Mouse (Mus musculus) MEL (cell line): ENCODE results near the gene Lmo2. TPM values are rescaled to one million over a fixed set of nuclear protein-coding genes. Genes with fewer than 3 reads are reported as not detected.

Source experiments
- DNase-seq: peaks from one replicate; pipeline ENCODE4 v3.0.0; 2011; ENCODE audit warnings: low read depth, low spot score
- H3K27ac ChIP-seq: 2 replicates; pipeline ENCODE4 v1.5.1; 2012; ENCODE audit warnings: low read depth, mild to moderate bottlenecking, control low read depth, low read length, moderate library complexity; ENCODE audit not compliant: control insufficient read depth
- H3K27me3 ChIP-seq, 2 experiments: fragments of 150-350 bp in 1 of 2; sonication (generic) in 1 of 2; 2 replicates each; pipeline ENCODE4 v1.6.1; 2012; ENCODE audit warnings: low read length in 2 of 2, mild to moderate bottlenecking in 2 of 2, improper control_type of control experiment in 1 of 2, moderate library complexity in 1 of 2; ENCODE audit not compliant: insufficient read depth in 2 of 2, control insufficient read depth in 1 of 2
- H3K36me3 ChIP-seq, 2 experiments: 2 replicates each; pipeline ENCODE4 v1.6.1; 2012 to 2014; ENCODE audit warnings: low read length in 2 of 2, improper control_type of control experiment in 1 of 2, inconsistent platforms in 1 of 2, mild to moderate bottlenecking in 1 of 2; ENCODE audit not compliant: insufficient read depth in 2 of 2, control insufficient read depth in 1 of 2
- H3K4me1 ChIP-seq, 2 experiments: fragments of 150-350 bp in 1 of 2; sonication (generic) in 1 of 2; 2 replicates each; pipeline ENCODE4 v1.6.1; 2012; ENCODE audit warnings: low read length in 2 of 2, improper control_type of control experiment in 1 of 2, mild to moderate bottlenecking in 1 of 2; ENCODE audit not compliant: insufficient read depth in 2 of 2, control insufficient read depth in 1 of 2
- H3K4me3 ChIP-seq, 2 experiments: fragments of 150-350 bp in 1 of 2; sonication (generic) in 1 of 2; 2 replicates each; pipeline ENCODE4 v1.5.1; 2012; ENCODE audit warnings: low read depth in 2 of 2, low read length in 2 of 2, mild to moderate bottlenecking in 2 of 2, moderate library complexity in 2 of 2, control low read depth in 1 of 2, improper control_type of control experiment in 1 of 2; ENCODE audit not compliant: control insufficient read depth in 1 of 2, insufficient read depth in 1 of 2
- H3K79me2 ChIP-seq: 2 replicates; pipeline ENCODE4 v1.6.1; 2012; ENCODE audit warnings: mild to moderate bottlenecking, low read length, moderate library complexity; ENCODE audit not compliant: control insufficient read depth, poor library complexity, insufficient read depth
- H3K9ac ChIP-seq: 2 replicates; pipeline ENCODE4 v1.6.1; 2012; ENCODE audit warnings: low read depth, mild to moderate bottlenecking, control low read depth, low read length, moderate library complexity; ENCODE audit not compliant: control insufficient read depth, poor library complexity, severe bottlenecking
- H3K9me3 ChIP-seq: fragments of 150-350 bp; sonication (generic); replicated peaks from 2 replicates; pipeline ENCODE4 v1.6.1; 2012; ENCODE audit warnings: mild to moderate bottlenecking, low read length, improper control_type of control experiment, moderate library complexity; ENCODE audit not compliant: insufficient read depth
- CHD1 ChIP-seq: IDR thresholded peaks from 2 replicates; pipeline ENCODE4 v1.6.1; 2012; ENCODE audit warnings: low read depth, mild to moderate bottlenecking, inconsistent platforms, low read length, improper control_type of control experiment
- EP300 ChIP-seq, 2 experiments: IDR thresholded peaks; 2 replicates each; pipeline ENCODE4 v1.6.1; 2011; ENCODE audit warnings: improper control_type of control experiment in 2 of 2, low read length in 2 of 2, low read depth in 1 of 2, mild to moderate bottlenecking in 1 of 2
- ETS1 ChIP-seq: IDR thresholded peaks from 2 replicates; pipeline ENCODE4 v1.6.1; 2012; ENCODE audit warnings: low read depth, mild to moderate bottlenecking, inconsistent platforms, low read length, improper control_type of control experiment, moderate library complexity
- GABPA ChIP-seq: IDR thresholded peaks from 2 replicates; pipeline ENCODE4 v1.6.1; 2012; ENCODE audit warnings: low read depth, mild to moderate bottlenecking, inconsistent platforms, low read length, improper control_type of control experiment, moderate library complexity
- GATA1 ChIP-seq: IDR thresholded peaks from 2 replicates; pipeline ENCODE4 v1.6.1; 2011; ENCODE audit warnings: low read depth, low read length, improper control_type of control experiment
- JUND ChIP-seq: IDR thresholded peaks from 2 replicates; pipeline ENCODE4 v1.6.1; 2011; ENCODE audit warnings: low read depth, mild to moderate bottlenecking, improper control_type of control experiment, low read length
- MAFK ChIP-seq: IDR thresholded peaks from 2 replicates; pipeline ENCODE4 v1.6.1; 2011; ENCODE audit warnings: low read depth, mild to moderate bottlenecking, low read length, improper control_type of control experiment, borderline replicate concordance
- MAX ChIP-seq: IDR thresholded peaks from 2 replicates; pipeline ENCODE4 v1.6.1; 2011; ENCODE audit warnings: low read length, improper control_type of control experiment
- MAZ ChIP-seq: IDR thresholded peaks from 2 replicates; pipeline ENCODE4 v1.6.1; 2012; ENCODE audit warnings: low read depth, mild to moderate bottlenecking, inconsistent platforms, low read length, improper control_type of control experiment
- MEF2A ChIP-seq: IDR thresholded peaks from 2 replicates; pipeline ENCODE4 v1.6.1; 2014; ENCODE audit warnings: low read depth, mild to moderate bottlenecking, inconsistent platforms, low read length, improper control_type of control experiment; ENCODE audit not compliant: poor library complexity, insufficient replicate concordance, severe bottlenecking; ENCODE audit errors: extremely low read depth
- NELFE ChIP-seq: IDR thresholded peaks from 2 replicates; pipeline ENCODE4 v1.6.1; 2011; ENCODE audit warnings: low read depth, low read length, improper control_type of control experiment
- NRF1 ChIP-seq: IDR thresholded peaks from 2 replicates; pipeline ENCODE4 v1.6.1; 2014; ENCODE audit warnings: low read depth, mild to moderate bottlenecking, inconsistent platforms, low read length, improper control_type of control experiment, moderate library complexity; ENCODE audit not compliant: poor library complexity, insufficient read depth, severe bottlenecking
- RCOR1 ChIP-seq: IDR thresholded peaks from 2 replicates; pipeline ENCODE4 v1.6.1; 2012; ENCODE audit warnings: low read depth, mild to moderate bottlenecking, inconsistent platforms, low read length, improper control_type of control experiment
- SIN3A ChIP-seq: IDR thresholded peaks from 2 replicates; pipeline ENCODE4 v1.6.1; 2012; ENCODE audit warnings: low read length, improper control_type of control experiment, inconsistent platforms
- SMC3 ChIP-seq: IDR thresholded peaks from 2 replicates; pipeline ENCODE4 v1.6.1; 2011; ENCODE audit warnings: low read depth, low read length, improper control_type of control experiment
- TAL1 ChIP-seq: IDR thresholded peaks from 2 replicates; pipeline ENCODE4 v1.6.1; 2012; ENCODE audit warnings: mild to moderate bottlenecking, inconsistent platforms, low read length, moderate library complexity, mixed read lengths
- TCF12 ChIP-seq: IDR thresholded peaks from 2 replicates; pipeline ENCODE4 v1.6.1; 2014; ENCODE audit warnings: low read depth, mild to moderate bottlenecking, inconsistent platforms, low read length, improper control_type of control experiment, moderate library complexity
- USF2 ChIP-seq, 2 experiments: IDR thresholded peaks; 2 replicates each; pipeline ENCODE4 v1.6.1; 2011 to 2012; ENCODE audit warnings: improper control_type of control experiment in 2 of 2, low read length in 2 of 2, borderline replicate concordance in 1 of 2, inconsistent platforms in 1 of 2, low read depth in 1 of 2, mild to moderate bottlenecking in 1 of 2; ENCODE audit not compliant: insufficient read depth in 1 of 2
- ZC3H11A ChIP-seq: IDR thresholded peaks from 2 replicates; pipeline ENCODE4 v1.6.1; 2012; ENCODE audit warnings: low read depth, mild to moderate bottlenecking, inconsistent platforms, low read length, improper control_type of control experiment
- ZMIZ1 ChIP-seq: IDR thresholded peaks from 2 replicates; pipeline ENCODE4 v1.6.1; 2012; ENCODE audit warnings: low read depth, mild to moderate bottlenecking, inconsistent platforms, low read length, improper control_type of control experiment, moderate library complexity
- ZNF384 ChIP-seq: IDR thresholded peaks from 2 replicates; pipeline ENCODE4 v1.6.1; 2012; ENCODE audit warnings: low read depth, mild to moderate bottlenecking, inconsistent platforms, low read length, improper control_type of control experiment
- polyA plus RNA-seq, 2 experiments: library from polyadenylated mRNA; stranded (reverse) in 1 of 2; unstranded in 1 of 2; fragments of >175 nt in 1 of 2; fragments of >200 nt in 1 of 2; gene quantifications; 2 replicates each; pipeline versions ENCODE4 v1.2.1 to v1.2.4; 2012; ENCODE audit warnings: low replicate concordance in 2 of 2, low read depth in 1 of 2; ENCODE audit not compliant: insufficient read length in 2 of 2, insufficient read depth in 1 of 2, missing spikeins in 1 of 2
- total RNA-seq: library from RNA; depleted of rRNA; stranded (reverse); fragments of 300-350 nt; gene quantifications from 2 replicates; pipeline ENCODE4 v1.2.3, GENCODE M21; 2012

The Lmo2 gene
- total and polyA plus RNA-seq, 3 experiments = 96.2 to 278 (median 184) TPM

- H3K27me3 ChIP-seq = no peaks in the 10 kb centered on the region
- TF ChIP-seq ETS1 (no peak), ZNF384 (peak; percentile 47; the same call in 1 of the 2 replicates), GATA1 (0 out of 2 replicates have a peak, but pooled peaks have one; percentile 30), RCOR1 (no peak), SIN3A (peak; percentile 43), MEF2A (no peak), CHD1 (0 out of 2 replicates have a peak, but pooled peaks have one; percentile 6), MAZ (0 out of 2 replicates have a peak, but pooled peaks have one; percentile 54)
- TF ChIP-seq, all 39 proteins: peak for 5
- peak overlapping the region; percentile 49 to 59 for H3K4me3 ChIP-seq
- peaks cover 0 to 72% of the 10 kb centered on the region in 2 experiments; a peak in 2 of 4 replicates for H3K36me3 ChIP-seq
- H3K9me3 ChIP-seq = no peaks in the 10 kb centered on the region
- H3K27ac ChIP-seq = peak overlapping the region; percentile 93
- peak; percentile 63 for DNase-seq
- peaks cover 29 to 61% of the 10 kb centered on the region in 2 experiments for H3K4me1 ChIP-seq
- H3K9ac ChIP-seq = peak overlapping the region; percentile 73
- H3K79me2 ChIP-seq = peaks cover 56% of the 10 kb centered on the region
These were observed 848 bp downstream of the Lmo2 start for GRCm38 (mm10) chr2:103958634-103959033.

- Histone ChIP-seq H3K27ac (peak overlapping the region; percentile 93), H3K4me1 (peaks cover 29 to 61% of the 10 kb centered on the region in 2 experiments), H3K9ac (peak overlapping the region; percentile 73)
These were observed 1.3 kb downstream of the Lmo2 start for GRCm38 (mm10) chr2:103959066-103959465.

GRCm38 (mm10) chr2:103959574-103959973 is 1.8 kb downstream of the Lmo2 start:
- TF ChIP-seq ZNF384 (no peak), MEF2A (no peak), MAZ (no peak), NRF1 (no peak), CHD1 (no peak), NELFE (no peak; the same call in 1 of the 2 replicates), EP300 (IDR thresholded peaks at IDR 0.05; ENCODE audit: low read depth in 1 of 2, low read length in 2 of 2) (no peak), MAFK (no peak)
- Histone ChIP-seq H3K4me3 (peak overlapping the region; percentile 48 to 49; a peak in 3 of 4 replicates), H3K27ac (peak overlapping the region; percentile 93), H3K79me2 (peaks cover 61% of the 10 kb centered on the region), H3K9ac (peak overlapping the region; percentile 73), H3K27me3 (no peaks in the 10 kb centered on the region), H3K9me3 (no peaks in the 10 kb centered on the region), H3K4me1 (peaks cover 29 to 65% of the 10 kb centered on the region in 2 experiments), H3K36me3 (peaks cover 0 to 74% of the 10 kb centered on the region in 2 experiments; a peak in 2 of 4 replicates)
- DNase-seq = no peak

More at GRCm38 (mm10) chr2:103959066-103959465, 1.3 kb downstream of the Lmo2 start:
- Histone ChIP-seq H3K27me3 (no peaks in the 10 kb centered on the region), H3K79me2 (peaks cover 56% of the 10 kb centered on the region), H3K9me3 (no peaks in the 10 kb centered on the region), H3K4me3 (peak overlapping the region; percentile 48 to 49), H3K36me3 (peaks cover 0 to 72% of the 10 kb centered on the region in 2 experiments; a peak in 2 of 4 replicates)
- DNase-seq = no peak
- TF ChIP-seq USF2 (IDR thresholded peaks at IDR 0.05; ENCODE audit: borderline replicate concordance in 1 of 2, insufficient read depth in 1 of 2, low read depth in 1 of 2, low read length in 2 of 2) = no peak
- TF ChIP-seq ZNF384 = no peak
- TF ChIP-seq ZMIZ1 = no peak
- no peak for TF ChIP-seq EP300 (IDR thresholded peaks at IDR 0.05; ENCODE audit: low read depth in 1 of 2, low read length in 2 of 2)
- TF ChIP-seq JUND = no peak
- no peak for TF ChIP-seq ZC3H11A
- TF ChIP-seq SMC3 = no peak
- TF ChIP-seq GABPA = no peak
- no peak for TF ChIP-seq TAL1
- no peak for TF ChIP-seq MAX
- TF ChIP-seq GATA1 = no peak
- TF ChIP-seq TCF12 = no peak
- TF ChIP-seq NELFE = no peak; the same call in 1 of the 2 replicates
